Mouse (Mus musculus) lung, adult 18-20 months (tissue): ENCODE measurements around the gene Shc1.
A peak's percentile ranks its signal among the peaks of the same experiment; 100 is the strongest.
"Not testable (repeated sequence)": the region's sequence is repeated elsewhere in the genome, so short reads cannot be mapped to it uniquely, and the experiment has no call there.

ENCODE experiments used
- DNase-seq, 2 experiments: peaks; one replicate each; pipeline ENCODE4 v3.0.0; 2022; ENCODE audit warnings: mixed read lengths in 2 of 2

The Shc1 gene

DNA sequence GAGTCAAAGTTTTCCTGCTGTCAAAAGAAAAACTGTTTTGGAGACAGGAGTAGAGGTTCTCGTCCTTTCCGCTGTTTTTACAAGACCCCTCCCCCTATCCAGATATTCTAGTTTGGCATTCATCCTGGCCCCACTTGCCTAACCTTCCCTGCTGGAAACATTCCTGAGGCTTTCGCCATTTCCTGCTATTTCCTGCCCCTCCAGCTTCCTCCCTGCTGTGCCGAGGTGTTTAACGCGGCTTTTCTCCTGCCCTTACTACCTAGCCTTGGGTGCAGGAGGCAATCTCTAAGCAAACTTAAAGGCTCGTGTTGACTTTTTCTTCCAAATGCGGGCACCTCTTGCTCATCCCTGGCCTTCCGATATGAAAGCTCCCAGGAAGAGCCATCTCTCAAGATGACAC is 1.3 kb downstream of the Shc1 start:
- peak; percentile 82 to 89 for DNase-seq

- peak; percentile 46 to 65 for DNase-seq
These were observed 1.7 kb downstream of the Shc1 start for GRCm38 (mm10) chr3:89419981-89420380.

- no peak for DNase-seq
These were observed 2.2 kb downstream of the Shc1 start for GRCm38 (mm10) chr3:89420421-89420820.

- peak; percentile 90 to 93 for DNase-seq
These were observed 2.9 kb downstream of the Shc1 start for GRCm38 (mm10) chr3:89421002-89421774.

- no peak for DNase-seq
These were observed 3.7 kb downstream of the Shc1 start for GRCm38 (mm10) chr3:89421810-89422473.

DNA sequence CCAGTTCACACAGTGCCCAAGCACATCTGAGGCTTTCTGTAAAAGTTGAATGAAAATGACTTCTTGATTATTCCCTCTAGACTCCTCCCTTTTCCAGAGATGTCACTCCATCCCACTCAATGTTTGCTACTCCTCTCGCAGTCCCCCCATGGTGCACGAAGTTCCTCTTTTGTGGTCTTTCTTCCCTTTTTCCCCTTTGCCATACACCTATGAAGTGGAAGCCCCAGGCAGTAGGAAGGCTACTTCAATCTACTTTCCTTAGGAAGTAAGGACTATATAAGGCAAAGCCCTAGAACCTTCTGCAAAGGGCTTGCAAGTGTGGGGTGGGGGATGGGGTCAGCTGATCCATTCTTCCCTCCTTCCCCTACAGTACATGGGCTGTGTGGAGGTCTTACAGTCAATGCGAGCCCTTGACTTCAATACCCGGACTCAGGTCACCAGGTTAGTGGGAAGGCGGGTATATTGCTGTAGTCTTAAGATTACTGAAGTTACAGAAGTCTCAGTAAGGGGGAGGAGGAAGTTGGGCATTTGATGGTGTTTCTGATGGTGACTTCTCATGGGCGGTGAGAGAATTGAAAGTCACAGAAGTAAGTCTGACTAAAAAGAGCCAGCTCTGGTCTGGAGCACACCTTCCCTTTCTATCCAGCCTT is 4.4 kb downstream of the Shc1 start:
- DNase-seq: no peak

DNA sequence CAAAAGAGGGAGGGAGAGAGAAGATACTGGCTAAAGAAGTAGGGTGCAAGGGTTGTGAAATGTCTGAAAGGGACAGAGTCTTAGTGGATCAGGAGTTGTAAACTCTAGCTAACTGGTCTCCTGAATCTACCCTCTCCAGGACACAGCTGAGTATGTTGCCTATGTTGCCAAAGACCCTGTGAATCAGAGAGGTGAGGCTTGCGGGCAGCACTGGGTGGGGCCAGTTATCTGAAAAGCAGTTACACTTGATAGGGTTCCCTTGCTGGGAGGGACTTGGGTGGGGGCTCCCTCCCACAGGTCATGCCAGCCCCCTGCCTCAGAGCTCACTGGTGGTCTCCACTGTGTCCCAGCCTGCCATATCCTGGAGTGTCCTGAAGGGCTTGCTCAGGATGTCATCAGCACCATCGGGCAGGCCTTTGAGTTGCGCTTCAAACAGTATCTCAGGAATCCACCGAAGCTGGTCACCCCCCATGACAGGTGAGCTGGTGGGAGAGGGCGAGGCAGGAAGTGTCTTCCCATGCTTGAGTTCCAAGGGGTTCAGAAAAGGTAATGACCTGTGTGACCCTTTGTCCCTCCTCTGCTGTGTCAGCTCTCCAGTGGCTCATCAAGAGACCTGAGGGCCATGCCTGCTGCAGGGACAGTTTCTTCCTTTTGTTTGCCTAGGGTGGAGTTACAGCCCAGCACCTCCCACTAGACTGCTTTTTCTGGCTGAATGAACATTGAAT is 6.3 kb downstream of the Shc1 start:
- DNase-seq: no peak

GRCm38 (mm10) chr3:89425141-89425525 is 6.9 kb downstream of the Shc1 start:
- no peak for DNase-seq

DNA sequence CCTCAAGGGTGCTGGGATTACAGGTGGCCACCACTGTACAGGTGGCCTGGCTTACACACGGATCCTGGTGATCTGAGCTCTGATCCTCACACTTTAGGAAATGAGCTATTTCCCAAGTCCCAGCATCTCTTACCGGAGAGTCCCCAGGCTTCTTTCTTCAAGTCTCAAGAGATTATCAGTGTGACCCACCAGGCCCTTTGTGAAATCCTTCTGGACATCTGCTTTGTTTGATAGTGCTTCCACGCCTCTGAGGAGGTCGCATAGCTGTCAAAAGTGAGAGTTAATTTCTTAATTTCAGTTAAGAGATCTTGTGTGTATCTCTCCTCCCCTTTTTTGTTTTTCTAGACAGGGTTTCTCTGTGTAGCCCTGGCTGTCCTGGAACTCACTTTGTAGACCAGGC is 7.6 kb downstream of the Shc1 start:
- no peak for DNase-seq

- DNase-seq: not testable (repeated sequence)
These were observed 10.8 kb downstream of the Shc1 start for GRCm38 (mm10) chr3:89429021-89429420.

GRCm38 (mm10) chr3:89430171-89431159 is 12.2 kb downstream of the Shc1 start, which contains the start of gene Pygo2:
Pygo2 (plus strand) TSS chr3:89430214.
- peak; percentile 97 to 98 for DNase-seq

- DNase-seq: no peak
These were observed 14.4 kb downstream of the Shc1 start for GRCm38 (mm10) chr3:89432606-89433005.

DNA sequence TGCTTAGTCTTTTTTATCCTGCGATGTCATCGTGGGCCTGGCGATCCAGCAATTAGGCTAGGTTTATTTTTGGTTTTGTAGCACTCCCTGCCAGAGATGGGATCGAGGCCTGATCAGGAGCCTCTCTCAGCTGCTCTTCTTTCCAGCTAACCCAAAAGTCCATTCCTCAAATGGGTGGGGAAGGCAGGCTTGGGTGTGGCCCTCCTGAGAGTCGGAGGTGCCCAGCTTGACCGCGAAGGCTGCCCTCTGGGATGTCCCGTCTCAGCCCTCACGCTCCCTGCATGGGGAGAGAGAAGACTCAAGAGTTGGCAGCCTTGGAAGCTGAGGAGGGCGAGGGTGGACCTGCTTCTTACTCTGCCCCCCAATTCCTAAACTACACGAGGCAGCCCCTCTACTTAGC is 16.3 kb downstream of the Shc1 start:
- DNase-seq: no peak

GRCm38 (mm10) chr3:89435041-89435440 is 16.8 kb downstream of the Shc1 start:
- DNase-seq: no peak

DNA sequence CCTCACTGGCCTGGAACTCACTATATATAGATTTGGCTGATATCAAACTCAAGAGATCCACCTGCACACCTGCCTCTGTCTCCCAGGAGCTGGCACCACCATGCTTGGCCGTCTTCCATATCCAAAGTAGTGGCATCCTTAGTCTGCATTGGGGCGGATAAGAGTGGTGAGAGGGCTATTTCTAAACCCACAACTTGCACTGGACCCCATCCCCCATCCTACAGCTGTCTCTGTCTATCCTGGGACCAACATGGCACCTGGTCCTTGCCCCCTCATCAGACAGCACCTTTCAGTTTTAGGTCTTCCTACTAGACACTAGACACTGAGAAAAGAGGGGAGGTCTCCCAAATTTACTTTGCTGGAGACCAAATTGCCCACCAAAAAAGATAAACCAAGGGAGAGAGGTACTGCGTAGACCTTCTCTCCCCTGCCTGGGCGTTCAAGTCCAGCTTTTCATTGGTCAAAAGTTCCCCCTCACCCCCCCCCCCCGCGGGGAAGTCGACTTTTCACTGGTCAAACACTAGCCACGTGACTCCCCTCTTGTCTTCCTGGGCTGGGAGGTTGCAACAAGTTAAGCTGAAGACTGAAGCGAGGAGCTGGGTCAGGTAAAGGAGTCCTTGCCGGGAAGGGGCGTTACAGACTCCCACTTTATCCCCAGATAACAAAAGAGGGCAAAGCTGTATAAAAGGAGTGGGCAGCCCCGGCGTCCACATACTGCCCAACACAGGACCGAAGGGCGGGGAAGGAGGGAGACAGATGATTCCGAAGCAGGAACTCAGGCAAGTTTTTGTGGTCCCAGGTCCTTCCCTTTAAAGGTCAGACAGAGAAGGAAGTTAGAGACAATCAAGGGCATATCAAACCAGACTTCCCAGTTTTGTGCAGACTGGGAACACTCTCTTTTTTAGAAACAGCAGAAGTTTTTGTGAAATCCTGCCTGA is 18.2 kb downstream of the Shc1 start, which contains the start of gene Pbxip1:
Gene Pbxip1 (plus strand): TSS at position 531 of the 938 bp plus-strand sequence.
- peak; percentile 82 to 84 for DNase-seq

- DNase-seq: peak; percentile 57 to 71
These were observed 19.0 kb downstream of the Shc1 start for GRCm38 (mm10) chr3:89437269-89437668.

DNA sequence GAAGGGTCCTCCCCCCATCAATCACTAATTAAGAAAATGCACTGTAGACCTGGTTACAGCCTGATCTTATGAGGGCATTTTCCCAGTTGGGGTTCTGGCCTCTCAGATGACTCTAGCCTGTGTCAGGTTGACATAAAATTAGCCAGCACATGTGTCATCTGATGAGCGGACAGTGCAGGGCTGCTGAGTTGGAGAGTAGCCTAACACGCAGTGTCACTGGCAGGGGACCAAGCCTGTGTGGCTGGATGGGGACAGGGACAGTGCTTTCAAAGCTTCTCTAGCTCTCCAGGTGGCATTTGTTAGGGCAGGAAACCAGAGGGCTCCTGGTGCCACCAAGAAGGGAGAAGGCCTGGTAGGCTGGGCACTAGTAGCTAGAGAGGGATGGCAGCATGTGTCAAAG is 22.4 kb downstream of the Shc1 start:
- no peak for DNase-seq

DNA sequence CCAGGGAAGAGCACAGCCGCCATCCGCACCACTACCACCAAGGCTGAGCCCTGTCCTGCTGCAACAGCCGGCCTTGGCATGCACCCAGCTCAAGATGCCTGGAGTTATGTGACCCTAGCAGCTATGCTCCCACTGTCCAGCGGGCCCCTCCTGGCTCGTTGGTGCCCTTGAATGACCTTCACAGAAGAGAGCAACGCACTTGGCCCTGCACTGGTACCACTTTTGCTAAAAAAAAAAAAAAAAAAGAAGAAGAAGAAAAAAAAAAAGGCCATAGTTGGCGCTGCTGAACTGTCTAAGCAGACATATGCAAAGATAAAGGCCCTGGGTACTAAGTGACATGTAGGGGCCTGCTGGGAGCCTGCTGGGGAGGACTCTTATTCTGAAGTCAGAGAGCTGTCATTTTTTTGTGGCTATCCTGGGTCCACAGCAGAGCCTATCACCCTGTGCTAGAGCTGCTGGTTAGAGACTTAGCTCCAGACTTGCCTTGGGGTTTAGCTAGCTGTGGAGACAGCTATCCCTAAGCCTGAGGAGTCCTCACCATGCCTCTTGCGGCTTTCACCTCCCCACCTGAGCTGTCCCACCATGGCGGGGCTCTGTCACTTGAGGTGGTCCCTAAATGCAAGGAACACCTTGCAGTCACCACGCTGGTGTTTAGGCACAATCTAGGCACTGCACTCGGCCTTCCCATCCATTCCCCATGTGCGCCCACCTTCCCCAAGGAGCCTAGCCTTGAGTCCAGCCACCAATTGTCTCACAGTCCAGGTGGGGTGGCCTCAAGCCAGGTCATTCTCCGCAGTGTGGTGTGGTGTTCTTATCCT is 30.7 kb downstream of the Shc1 start:
- DNase-seq: no peak

DNA sequence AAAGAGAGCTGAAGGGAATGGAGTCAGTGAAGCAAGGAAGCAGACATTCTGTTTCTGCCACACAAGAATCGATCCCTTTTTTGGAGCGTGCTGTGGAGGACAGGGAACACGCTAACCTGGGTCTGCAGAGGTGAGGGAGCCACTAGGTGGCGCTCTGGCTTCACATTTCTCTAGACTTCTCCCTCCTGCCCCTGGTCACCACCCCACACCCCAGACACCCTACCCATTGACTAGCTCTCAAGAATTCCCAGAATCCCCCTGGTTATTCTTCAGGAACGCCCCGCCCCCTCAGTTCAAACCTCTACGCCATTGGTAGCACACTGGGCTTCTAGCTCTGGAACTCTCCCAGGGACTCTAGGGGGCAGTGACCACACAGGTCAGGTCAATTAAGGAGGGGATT is 31.3 kb downstream of the Shc1 start:
- DNase-seq: peak; percentile 66 to 81

DNA sequence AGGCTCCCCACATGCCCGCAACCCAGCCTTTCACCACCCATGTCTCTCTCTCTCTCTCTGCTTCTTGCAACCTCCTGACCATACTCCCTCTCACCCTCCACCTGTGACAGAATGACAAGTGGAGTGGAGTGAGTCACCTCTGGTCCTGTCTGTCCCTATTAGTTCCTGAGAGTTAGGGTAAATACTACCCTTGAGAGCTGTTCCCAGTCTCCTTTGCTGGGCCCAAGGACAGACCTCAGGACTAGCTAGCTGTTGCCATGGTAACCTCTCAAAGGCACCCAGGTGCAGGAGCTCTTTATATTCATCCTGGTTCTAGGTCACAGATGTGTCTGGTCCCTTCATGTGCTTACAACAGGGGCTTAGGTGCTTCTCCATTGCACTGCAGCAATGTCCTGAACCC is 33.7 kb downstream of the Shc1 start:
- DNase-seq: peak; percentile 59 to 81
